Mouse (Mus musculus): ENCODE data around the gene Tph2.
"Not testable (repeated sequence)": the region's sequence is repeated elsewhere in the genome, so short reads cannot be mapped to it uniquely, and the experiment has no call there.

Gene Tph2

GRCm38 (mm10) chr10:115184697-115185096 is at the start of gene Tph2:
Gene Tph2, minus strand, starts transcription at chr10:115185022.
- peak; percentile 1 to 11 for DNase-seq (ENCODE audit: low read depth in 2 of 2, low spot score in 2 of 2)

GRCm38 (mm10) chr10:115233798-115234197 is 49.0 kb upstream of the Tph2 start:
- no peak for DNase-seq (ENCODE audit: low read depth in 2 of 2, low spot score in 2 of 2)

DNA sequence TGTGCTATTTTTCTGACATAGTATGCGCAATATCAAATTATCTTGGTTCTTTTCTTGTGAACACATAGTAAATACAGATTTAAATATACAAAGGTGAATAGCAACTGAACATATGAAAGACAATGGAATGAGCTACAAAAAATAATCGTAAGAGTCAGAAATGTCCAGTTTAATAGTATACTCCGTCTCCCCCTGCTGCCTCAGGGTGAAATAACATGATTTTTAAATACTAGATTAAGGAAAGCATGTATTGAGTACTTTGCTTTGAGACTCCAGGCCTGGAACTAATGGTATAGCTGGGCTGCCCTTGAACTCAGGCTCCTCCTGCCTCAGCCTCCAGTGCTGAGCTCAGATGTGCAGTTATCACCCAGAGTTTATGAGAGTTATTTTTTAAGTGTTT is 47.7 kb upstream of the Tph2 start:
- no peak for DNase-seq (ENCODE audit: low read depth in 2 of 2, low spot score in 2 of 2)

- DNase-seq (ENCODE audit: low read depth in 2 of 2, low spot score in 2 of 2), result no peak
Measured at GRCm38 (mm10) chr10:115229023-115229422, 44.2 kb upstream of the Tph2 start.

GRCm38 (mm10) chr10:115226586-115226985 is 41.8 kb upstream of the Tph2 start:
- no peak for DNase-seq (ENCODE audit: low read depth in 2 of 2, low spot score in 2 of 2)

GRCm38 (mm10) chr10:115223845-115224244 is 39.0 kb upstream of the Tph2 start:
- no peak for DNase-seq (ENCODE audit: low read depth in 2 of 2, low spot score in 2 of 2)

DNA sequence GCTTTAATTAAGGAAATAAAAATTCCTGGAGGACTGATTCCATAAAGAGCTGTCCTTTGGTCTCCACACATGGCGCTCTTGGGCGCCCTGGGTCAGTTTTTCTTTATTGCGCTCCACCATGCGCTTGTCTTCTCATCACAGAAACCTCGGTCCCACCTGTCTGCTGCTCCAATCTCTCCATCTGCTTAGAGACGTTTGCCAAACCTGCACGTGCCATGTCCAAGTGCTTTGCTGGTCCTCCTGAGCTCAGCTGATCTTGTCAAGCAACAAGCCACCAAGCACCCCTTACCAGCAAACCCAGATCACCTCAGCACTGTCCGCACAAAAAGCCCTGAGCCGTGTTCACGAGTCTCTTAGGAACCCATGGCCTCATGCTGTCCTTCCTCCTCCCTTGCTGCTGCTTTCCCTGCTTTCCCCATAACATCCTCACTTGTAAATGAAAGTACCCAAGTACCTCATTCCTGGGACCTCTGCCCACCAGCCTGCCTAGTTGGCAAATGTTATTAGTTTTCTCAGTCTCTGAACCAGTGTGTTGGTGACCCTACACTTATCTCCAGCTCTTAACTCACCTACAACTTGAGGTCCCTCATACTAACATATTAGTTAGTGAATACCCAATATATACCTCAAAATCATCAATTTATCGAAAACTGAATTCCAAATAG is 28.2 kb upstream of the Tph2 start:
- no peak for DNase-seq (ENCODE audit: low read depth in 2 of 2, low spot score in 2 of 2)

- no peak for DNase-seq (ENCODE audit: low read depth in 2 of 2, low spot score in 2 of 2)
Measured at GRCm38 (mm10) chr10:115205825-115206224, 21.0 kb upstream of the Tph2 start.

DNA sequence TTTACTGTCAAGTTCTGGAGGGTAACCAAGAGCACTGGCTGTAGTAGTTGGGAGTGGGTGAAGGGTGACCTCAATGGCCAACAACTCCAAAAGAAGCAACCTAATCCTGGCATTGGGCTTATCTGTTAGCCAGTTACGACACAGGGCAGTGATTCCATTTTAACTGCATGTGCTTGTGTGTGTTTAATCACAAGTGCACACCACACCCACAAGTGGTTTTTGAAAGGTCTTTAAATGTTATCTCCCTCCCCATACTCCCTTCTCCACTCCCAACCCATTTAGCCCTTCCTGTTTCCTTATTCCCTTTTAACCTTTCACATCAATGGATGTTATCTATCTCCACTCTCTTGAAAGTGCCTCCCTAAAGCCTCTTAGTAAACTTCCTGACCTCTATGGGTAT is 20.5 kb upstream of the Tph2 start:
- no peak for DNase-seq (ENCODE audit: low read depth in 2 of 2, low spot score in 2 of 2)

- no peak for DNase-seq (ENCODE audit: low read depth in 2 of 2, low spot score in 2 of 2)
Measured at GRCm38 (mm10) chr10:115191214-115191613, 6.4 kb upstream of the Tph2 start.

- DNase-seq (ENCODE audit: low read depth in 2 of 2, low spot score in 2 of 2), result no peak
Measured at GRCm38 (mm10) chr10:115187390-115187789, 2.6 kb upstream of the Tph2 start.

DNA sequence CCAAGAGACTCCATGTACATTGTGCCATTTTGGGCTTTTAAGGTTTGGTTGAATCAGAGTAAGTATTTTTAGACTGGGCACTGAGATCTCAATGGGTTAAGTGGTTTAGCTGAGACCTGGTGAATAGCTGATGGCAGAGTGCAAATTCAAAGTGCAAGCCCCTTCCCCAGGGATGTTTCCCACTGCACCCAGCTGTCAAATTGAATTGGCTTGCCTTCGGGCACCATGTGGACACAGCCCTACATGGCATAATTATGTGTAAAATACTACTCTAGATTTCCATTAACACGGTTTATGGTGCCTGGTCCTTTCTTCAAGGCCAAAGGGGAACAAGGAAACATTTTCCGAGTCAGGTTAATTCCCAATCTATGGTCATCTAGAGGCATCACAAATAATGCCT is 3.8 kb downstream of the Tph2 start:
- no peak for DNase-seq (ENCODE audit: low read depth in 2 of 2, low spot score in 2 of 2)

GRCm38 (mm10) chr10:115178019-115178418 is 6.8 kb downstream of the Tph2 start:
- DNase-seq (ENCODE audit: low read depth in 2 of 2, low spot score in 2 of 2), result not testable (repeated sequence)

GRCm38 (mm10) chr10:115175591-115175991 is 9.2 kb downstream of the Tph2 start:
- DNase-seq (ENCODE audit: low read depth in 2 of 2, low spot score in 2 of 2), result no peak

GRCm38 (mm10) chr10:115173336-115173735 is 11.5 kb downstream of the Tph2 start:
- DNase-seq (ENCODE audit: low read depth in 2 of 2, low spot score in 2 of 2), result no peak

DNA sequence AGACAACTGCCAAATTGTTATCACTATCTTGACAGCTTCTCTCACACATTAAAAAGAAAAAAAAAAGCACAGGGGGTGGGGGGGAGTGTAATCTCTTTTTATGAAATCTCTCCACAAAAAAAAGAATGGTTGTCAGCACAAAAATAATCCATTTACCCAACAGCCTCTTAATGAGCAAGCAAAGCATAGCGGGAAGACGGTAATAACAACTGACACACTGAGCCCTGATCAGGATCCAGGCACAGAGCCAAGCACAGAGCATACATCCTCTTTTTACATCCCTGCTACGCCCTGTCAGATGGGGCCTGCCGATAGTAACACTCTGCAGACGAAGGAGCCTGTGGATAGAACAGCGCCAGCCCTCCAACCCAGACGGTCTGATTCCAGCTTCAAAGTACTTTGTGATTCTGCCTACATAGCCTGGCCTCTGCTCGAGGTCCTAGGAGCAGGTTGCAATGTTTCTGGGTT is 13.4 kb downstream of the Tph2 start:
- no peak for DNase-seq (ENCODE audit: low read depth in 2 of 2, low spot score in 2 of 2)

GRCm38 (mm10) chr10:115170496-115171350 is 14.1 kb downstream of the Tph2 start:
- no peak for DNase-seq (ENCODE audit: low read depth in 2 of 2, low spot score in 2 of 2)

GRCm38 (mm10) chr10:115169410-115169809 is 15.4 kb downstream of the Tph2 start:
- no peak for DNase-seq (ENCODE audit: low read depth in 2 of 2, low spot score in 2 of 2)

DNA sequence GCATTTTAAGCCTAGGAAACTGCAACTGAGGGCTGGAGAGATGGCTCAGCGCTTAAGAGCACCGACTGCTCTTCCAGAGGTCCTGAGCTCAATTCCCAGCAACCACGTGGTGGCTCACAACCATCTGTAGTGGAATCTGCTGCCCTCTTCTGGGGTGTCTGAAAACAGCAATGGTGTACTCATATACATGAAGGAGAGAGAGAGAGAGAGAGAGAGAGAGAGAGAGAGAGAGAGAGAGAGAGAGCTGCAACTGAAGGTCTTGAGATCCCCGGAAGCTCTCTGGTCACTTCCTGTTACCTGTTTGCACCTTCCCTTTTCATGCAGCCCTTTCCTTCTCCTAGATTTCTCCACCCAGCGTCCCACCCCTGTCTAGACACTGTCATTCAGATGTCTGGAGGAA is 24.5 kb downstream of the Tph2 start:
- no peak for DNase-seq (ENCODE audit: low read depth in 2 of 2, low spot score in 2 of 2)

GRCm38 (mm10) chr10:115147308-115147707 is 37.5 kb downstream of the Tph2 start:
- DNase-seq (ENCODE audit: low read depth in 2 of 2, low spot score in 2 of 2), result no peak

DNA sequence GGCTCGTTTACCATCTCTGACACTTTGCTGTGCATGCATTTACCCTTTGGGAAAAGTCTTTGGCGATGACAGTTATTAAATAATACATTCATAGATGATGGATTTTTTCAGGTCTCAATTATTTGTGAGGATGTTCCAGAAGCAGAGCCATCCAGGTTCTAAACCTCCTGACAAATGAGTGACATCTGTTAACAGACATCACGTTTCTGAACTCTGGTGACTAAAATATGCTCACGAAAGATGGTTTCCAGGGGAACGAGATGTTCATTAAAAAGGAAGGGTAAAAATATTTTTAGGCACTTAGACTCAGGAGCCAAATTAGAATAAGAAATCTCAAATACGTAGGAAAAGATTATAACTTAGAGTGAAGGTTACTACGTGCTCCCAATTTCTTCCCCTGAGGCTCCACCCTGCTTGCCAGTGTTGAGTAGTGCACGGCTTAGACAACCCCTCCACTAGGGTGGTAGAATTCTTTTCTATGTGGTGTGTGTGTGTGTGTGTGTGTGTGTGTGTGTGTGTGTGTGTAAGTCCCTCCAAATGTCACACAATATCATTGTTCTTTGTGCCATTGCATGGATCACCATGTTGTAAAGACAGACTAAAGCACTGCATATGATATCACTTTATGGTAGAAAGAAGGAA is 38.4 kb downstream of the Tph2 start:
- no peak for DNase-seq (ENCODE audit: low read depth in 2 of 2, low spot score in 2 of 2)

GRCm38 (mm10) chr10:115144542-115144941 is 40.3 kb downstream of the Tph2 start:
- no peak for DNase-seq (ENCODE audit: low read depth in 2 of 2, low spot score in 2 of 2)

All from CD8-positive naive resting alpha-beta T cell, adult 2 months (primary cell).